Mouse (Mus musculus) ES-Bruce4 (cell line): Measurements from ENCODE around the gene Eri3.

Experiments
- CTCF ChIP-seq: IDR thresholded peaks from one replicate; pipeline ENCODE4 v1.8.1; 2011; ENCODE audit warnings: low read depth, low read length
- POLR2A ChIP-seq: IDR thresholded peaks from one replicate; pipeline ENCODE4 v1.8.1; 2011; ENCODE audit warnings: low read length; ENCODE audit not compliant: insufficient read depth

DNA sequence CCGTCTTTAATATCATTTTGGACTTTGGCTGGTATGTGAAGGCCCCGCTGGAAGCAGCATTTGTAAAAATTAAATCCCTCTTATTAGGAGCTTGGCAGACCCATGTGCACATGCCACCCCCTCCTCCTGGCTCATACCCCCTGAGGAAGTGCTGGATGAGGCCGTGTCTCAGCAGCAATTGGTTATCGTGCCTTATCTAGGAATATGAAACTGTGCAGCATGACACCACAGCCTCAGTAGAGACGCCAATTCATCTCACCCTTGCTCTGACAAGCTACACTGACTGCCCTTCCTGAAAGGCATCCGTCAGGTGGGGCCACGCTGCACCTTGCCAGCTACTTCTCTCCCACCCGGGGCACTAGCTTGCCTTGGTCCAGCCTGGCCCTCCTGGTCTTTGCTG is 96.3 kb downstream of the Eri3 start:
- TF ChIP-seq CTCF = no peak
- TF ChIP-seq POLR2A = no peak
